Mouse (Mus musculus): ENCODE data around the gene Lrrc66. TPM values are rescaled to one million over a fixed set of nuclear protein-coding genes. Genes with fewer than 3 reads are reported as not detected.
A peak's percentile ranks its signal among the peaks of the same experiment; 100 is the strongest.

Lrrc66 gene
- 0.25 and 0.46 TPM in 2 replicates for polyA plus RNA-seq (2014; fragmentation: Nextera tagmentation; extraction: Ambion mirVana)

DNA sequence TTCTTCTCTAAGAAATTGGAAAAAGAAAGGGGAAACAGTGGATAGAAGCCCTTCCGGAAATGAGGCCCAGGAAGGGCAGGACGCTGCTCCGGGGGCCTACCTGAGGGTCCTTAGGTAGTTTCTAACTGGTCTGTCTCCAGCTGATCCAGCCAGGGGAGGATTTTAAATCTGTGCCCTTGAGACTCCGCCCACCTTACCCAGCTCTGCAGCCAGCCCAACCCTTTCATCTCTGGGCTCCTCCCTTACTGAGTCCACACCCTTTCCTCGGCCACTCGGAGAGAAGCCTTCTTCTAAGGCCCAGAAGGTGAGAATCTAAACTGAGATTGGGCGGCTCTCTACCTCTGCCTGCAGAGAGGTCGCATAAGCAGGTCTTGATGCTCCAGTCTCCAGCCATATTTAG is at the start of gene Lrrc66:
TSS of gene Lrrc66 (minus strand) at position 236 of the 400 bp plus-strand sequence.
- Histone ChIP-seq H3K9ac (replicated peaks; ENCODE audit: low read length) (no peak within 1 kb of the TSS), H3K9me3 (replicated peaks; ENCODE audit: control insufficient read depth, low read length) (no peaks in the 10 kb centered on the region), H3K36me3 (replicated peaks; ENCODE audit: control insufficient read depth, insufficient read depth, low read depth, low read length) (no peaks in the 10 kb centered on the region; the same call in 1 of the 2 replicates), H3K4me1 (ENCODE audit: control insufficient read depth, insufficient read depth, low read length) (no peaks in the 10 kb centered on the region), H3K4me2 (ENCODE audit: low read depth, low read length) (no peak within 1 kb of the TSS), H3K27me3 (ENCODE audit: control insufficient read depth, insufficient read depth, low read length) (no peaks in the 10 kb centered on the region), H3K4me3 (ENCODE audit: low read depth, low read length) (no peak within 1 kb of the TSS), H3K27ac (replicated peaks; ENCODE audit: low read depth, low read length) (no peak within 1 kb of the TSS)
- WGBS = 84% methylated on average over 8 of the region's 8 CpGs
- no peak for ATAC-seq (replicated peaks; ENCODE audit: insufficient number of reproducible peaks, low FRiP score, low TSS enrichment, low read depth)
- DNase-seq (ENCODE audit: low spot score) = no peak

DNA sequence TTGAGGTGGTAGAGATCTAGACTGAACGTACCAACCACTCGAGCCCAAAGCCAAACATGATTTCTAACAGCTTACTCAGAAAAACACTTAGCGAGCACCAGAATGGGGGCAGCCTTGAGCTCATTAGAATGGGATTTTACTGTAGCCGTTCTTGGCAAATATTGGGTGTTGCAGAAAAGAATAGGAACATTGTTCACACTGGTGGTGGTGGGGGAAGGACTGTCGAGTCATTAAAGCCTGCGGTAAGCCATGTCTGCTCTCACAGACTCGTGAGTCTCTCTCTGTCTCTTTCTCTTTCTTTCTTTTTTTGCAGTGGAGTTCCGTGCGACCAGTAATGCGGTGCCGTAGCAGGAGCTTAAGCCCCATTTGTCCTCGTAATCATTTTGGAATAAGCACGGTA is 44.3 kb upstream of the Lrrc66 start:
- WGBS = 55% methylated on average over 13 of the region's 13 CpGs

DNA sequence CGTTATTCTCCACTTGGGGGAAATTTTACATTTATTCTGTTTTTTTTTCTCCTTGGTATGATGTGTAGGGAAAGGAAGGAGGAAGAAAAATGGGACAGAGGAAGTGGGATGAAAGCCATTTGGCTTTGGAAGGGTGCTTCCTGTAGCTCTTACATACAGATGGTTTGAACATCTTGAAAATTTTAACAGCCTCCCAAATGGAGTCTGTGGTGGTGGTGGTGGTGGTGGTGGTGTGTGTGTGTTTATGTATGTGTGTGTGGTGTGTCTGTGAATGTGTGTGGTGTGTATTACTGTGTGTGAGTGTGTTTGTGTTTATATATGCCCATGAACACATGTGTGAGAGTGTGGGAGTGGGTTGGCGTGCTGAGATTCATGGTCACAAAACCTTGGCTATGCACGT is 43.3 kb upstream of the Lrrc66 start:
- no peak overlapping the region for H3K9ac ChIP-seq (replicated peaks; ENCODE audit: low read length)
- no peaks in the 10 kb centered on the region for H3K4me1 ChIP-seq (ENCODE audit: control insufficient read depth, insufficient read depth, low read length)
- DNase-seq (ENCODE audit: low spot score) (no peak), ATAC-seq (replicated peaks; ENCODE audit: insufficient number of reproducible peaks, low FRiP score, low TSS enrichment, low read depth) (no peak)
- H3K4me3 ChIP-seq (ENCODE audit: low read depth, low read length) = no peak overlapping the region
- no peak overlapping the region for H3K4me2 ChIP-seq (ENCODE audit: low read depth, low read length)
- no peak overlapping the region for H3K27ac ChIP-seq (replicated peaks; ENCODE audit: low read depth, low read length)
- H3K9me3 ChIP-seq (replicated peaks; ENCODE audit: control insufficient read depth, low read length) = no peaks in the 10 kb centered on the region
- no peaks in the 10 kb centered on the region for H3K27me3 ChIP-seq (ENCODE audit: control insufficient read depth, insufficient read depth, low read length)
- H3K36me3 ChIP-seq (replicated peaks; ENCODE audit: control insufficient read depth, insufficient read depth, low read depth, low read length) = no peaks in the 10 kb centered on the region
- WGBS = 89% methylated on average over 3 of the region's 3 CpGs

More for the DNA sequence above, 44.3 kb upstream of the Lrrc66 start:
- Histone ChIP-seq H3K9ac (replicated peaks; ENCODE audit: low read length) (no peak overlapping the region), H3K4me3 (ENCODE audit: low read depth, low read length) (no peak overlapping the region), H3K9me3 (replicated peaks; ENCODE audit: control insufficient read depth, low read length) (no peaks in the 10 kb centered on the region), H3K4me2 (ENCODE audit: low read depth, low read length) (no peak overlapping the region), H3K27ac (replicated peaks; ENCODE audit: low read depth, low read length) (no peak overlapping the region), H3K4me1 (ENCODE audit: control insufficient read depth, insufficient read depth, low read length) (no peaks in the 10 kb centered on the region), H3K36me3 (replicated peaks; ENCODE audit: control insufficient read depth, insufficient read depth, low read depth, low read length) (no peaks in the 10 kb centered on the region), H3K27me3 (ENCODE audit: control insufficient read depth, insufficient read depth, low read length) (no peaks in the 10 kb centered on the region)
- no peak for ATAC-seq (replicated peaks; ENCODE audit: insufficient number of reproducible peaks, low FRiP score, low TSS enrichment, low read depth)
- DNase-seq (ENCODE audit: low spot score) = no peak

DNA sequence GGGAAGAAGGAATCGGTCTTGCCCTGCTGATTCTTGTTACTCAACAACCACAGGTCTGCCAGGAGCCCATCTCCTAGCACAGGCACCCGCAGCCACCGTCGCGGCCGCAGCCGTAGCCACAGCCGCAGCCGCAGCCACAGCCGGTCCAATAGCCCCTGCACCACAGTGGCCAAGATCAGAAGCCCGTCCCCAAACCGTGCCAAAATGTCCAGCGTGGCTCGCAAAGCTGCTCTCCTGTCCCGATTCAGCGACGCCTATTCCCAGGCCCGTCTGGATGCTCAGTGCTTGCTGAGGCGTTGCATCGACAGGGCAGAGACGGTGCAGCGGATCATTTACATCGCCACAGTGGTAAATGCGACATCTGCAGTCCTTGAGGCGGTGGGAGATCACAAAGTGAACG is 37.1 kb upstream of the Lrrc66 start:
- Histone ChIP-seq H3K9ac (replicated peaks; ENCODE audit: low read length) (no peak overlapping the region), H3K27me3 (ENCODE audit: control insufficient read depth, insufficient read depth, low read length) (peaks cover 3% of the 10 kb centered on the region; the same call in 1 of the 2 replicates), H3K9me3 (replicated peaks; ENCODE audit: control insufficient read depth, low read length) (no peaks in the 10 kb centered on the region), H3K4me2 (ENCODE audit: low read depth, low read length) (no peak overlapping the region), H3K36me3 (replicated peaks; ENCODE audit: control insufficient read depth, insufficient read depth, low read depth, low read length) (no peaks in the 10 kb centered on the region), H3K4me1 (ENCODE audit: control insufficient read depth, insufficient read depth, low read length) (no peaks in the 10 kb centered on the region), H3K27ac (replicated peaks; ENCODE audit: low read depth, low read length) (no peak overlapping the region), H3K4me3 (ENCODE audit: low read depth, low read length) (no peak overlapping the region)
- ATAC-seq (replicated peaks; ENCODE audit: insufficient number of reproducible peaks, low FRiP score, low TSS enrichment, low read depth) (no peak), DNase-seq (ENCODE audit: low spot score) (no peak)
- 50% methylated on average over 26 of the region's 26 CpGs for WGBS

DNA sequence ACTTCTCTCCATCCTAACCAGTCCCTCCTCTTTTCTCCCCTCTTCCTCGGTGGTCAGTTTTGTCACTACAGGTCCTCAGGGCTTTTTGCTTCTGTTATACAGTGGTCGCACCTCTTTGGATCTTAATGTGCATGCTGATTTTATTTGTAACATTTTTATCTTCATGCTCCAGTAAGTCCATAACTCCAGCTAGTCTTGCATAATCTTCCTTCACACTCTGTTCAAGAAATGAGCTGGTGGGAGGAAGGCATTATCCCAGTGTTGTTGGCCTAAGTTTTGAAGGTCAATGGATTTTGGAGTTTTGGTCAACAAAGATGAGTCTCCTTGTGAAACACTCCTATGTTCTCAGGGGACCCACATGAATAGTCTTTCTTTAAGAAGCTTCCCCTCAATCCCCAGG is 35.6 kb upstream of the Lrrc66 start:
- ATAC-seq (replicated peaks; ENCODE audit: insufficient number of reproducible peaks, low FRiP score, low TSS enrichment, low read depth) = no peak
- no peak for DNase-seq (ENCODE audit: low spot score)
- H3K9ac ChIP-seq (replicated peaks; ENCODE audit: low read length) = no peak overlapping the region
- no peaks in the 10 kb centered on the region for H3K4me1 ChIP-seq (ENCODE audit: control insufficient read depth, insufficient read depth, low read length)
- no peaks in the 10 kb centered on the region for H3K36me3 ChIP-seq (replicated peaks; ENCODE audit: control insufficient read depth, insufficient read depth, low read depth, low read length)
- H3K4me2 ChIP-seq (ENCODE audit: low read depth, low read length) = no peak overlapping the region
- H3K4me3 ChIP-seq (ENCODE audit: low read depth, low read length) = no peak overlapping the region
- 87% methylated on average over 2 of the region's 2 CpGs for WGBS
- no peaks in the 10 kb centered on the region for H3K9me3 ChIP-seq (replicated peaks; ENCODE audit: control insufficient read depth, low read length)
- no peak overlapping the region for H3K27ac ChIP-seq (replicated peaks; ENCODE audit: low read depth, low read length)
- peaks cover 3% of the 10 kb centered on the region; the same call in 1 of the 2 replicates for H3K27me3 ChIP-seq (ENCODE audit: control insufficient read depth, insufficient read depth, low read length)

DNA sequence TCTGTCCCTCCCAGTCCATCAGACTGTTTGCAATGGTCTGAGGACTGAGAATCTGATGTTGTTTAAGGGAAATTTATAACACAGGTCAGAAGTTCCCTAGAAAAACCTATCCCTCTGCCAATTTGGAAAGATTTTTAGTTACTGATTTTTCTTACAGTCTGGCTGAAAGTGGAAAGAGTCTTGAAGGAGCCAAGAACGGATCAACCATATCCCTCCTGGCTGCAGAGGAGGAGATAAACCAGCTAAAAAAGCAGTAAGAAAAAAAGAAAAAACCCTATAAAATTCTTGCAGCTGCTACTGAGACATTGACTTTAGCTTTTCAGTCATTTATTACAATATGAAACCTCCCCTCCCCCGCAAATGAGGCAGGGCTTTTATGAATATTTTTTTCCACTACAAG is 34.4 kb upstream of the Lrrc66 start:
- no peak overlapping the region for H3K4me3 ChIP-seq (ENCODE audit: low read depth, low read length)
- H3K27ac ChIP-seq (replicated peaks; ENCODE audit: low read depth, low read length) = no peak overlapping the region
- no peaks in the 10 kb centered on the region for H3K9me3 ChIP-seq (replicated peaks; ENCODE audit: control insufficient read depth, low read length)
- H3K36me3 ChIP-seq (replicated peaks; ENCODE audit: control insufficient read depth, insufficient read depth, low read depth, low read length) = no peaks in the 10 kb centered on the region
- DNase-seq (ENCODE audit: low spot score) (no peak), ATAC-seq (replicated peaks; ENCODE audit: insufficient number of reproducible peaks, low FRiP score, low TSS enrichment, low read depth) (no peak)
- H3K27me3 ChIP-seq (ENCODE audit: control insufficient read depth, insufficient read depth, low read length) = peaks cover 3% of the 10 kb centered on the region; the same call in 1 of the 2 replicates
- no peaks in the 10 kb centered on the region for H3K4me1 ChIP-seq (ENCODE audit: control insufficient read depth, insufficient read depth, low read length)
- no peak overlapping the region for H3K9ac ChIP-seq (replicated peaks; ENCODE audit: low read length)
- WGBS = 93% methylated on average over 2 of the region's 2 CpGs
- H3K4me2 ChIP-seq (ENCODE audit: low read depth, low read length) = no peak overlapping the region

DNA sequence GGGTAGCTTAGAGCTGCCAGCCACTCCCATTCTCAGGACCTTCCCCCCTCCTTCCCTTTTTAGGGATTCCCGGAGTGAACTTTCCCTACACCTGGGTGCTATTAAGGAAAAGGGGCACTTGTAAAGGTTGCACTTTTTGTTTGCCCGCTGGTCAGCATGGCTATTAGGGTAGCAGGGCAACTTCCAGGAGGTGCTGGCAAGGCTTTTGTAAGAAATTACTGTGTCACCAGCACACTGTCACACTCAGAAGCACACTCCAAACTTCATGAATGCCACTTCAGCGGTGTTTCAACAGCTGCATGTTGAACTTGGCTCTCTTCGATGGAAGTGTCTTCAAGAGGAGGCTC is 19.5 kb upstream of the Lrrc66 start:
- no peak overlapping the region; the same call in 1 of the 2 replicates for H3K9ac ChIP-seq (replicated peaks; ENCODE audit: low read length)
- peaks cover 7% of the 10 kb centered on the region for H3K4me1 ChIP-seq (ENCODE audit: control insufficient read depth, insufficient read depth, low read length)
- H3K4me3 ChIP-seq (ENCODE audit: low read depth, low read length) = peak overlapping the region; percentile 48
- no peak for ATAC-seq (replicated peaks; ENCODE audit: insufficient number of reproducible peaks, low FRiP score, low TSS enrichment, low read depth)
- no peak overlapping the region for H3K27ac ChIP-seq (replicated peaks; ENCODE audit: low read depth, low read length)
- WGBS = 0% methylated on average over 4 of the region's 4 CpGs
- DNase-seq (ENCODE audit: low spot score) = peak; percentile 46
- H3K9me3 ChIP-seq (replicated peaks; ENCODE audit: control insufficient read depth, low read length) = no peaks in the 10 kb centered on the region
- H3K36me3 ChIP-seq (replicated peaks; ENCODE audit: control insufficient read depth, insufficient read depth, low read depth, low read length) = no peaks in the 10 kb centered on the region
- H3K27me3 ChIP-seq (ENCODE audit: control insufficient read depth, insufficient read depth, low read length) = peaks cover 43% of the 10 kb centered on the region
- H3K4me2 ChIP-seq (ENCODE audit: low read depth, low read length) = peak overlapping the region; percentile 94

DNA sequence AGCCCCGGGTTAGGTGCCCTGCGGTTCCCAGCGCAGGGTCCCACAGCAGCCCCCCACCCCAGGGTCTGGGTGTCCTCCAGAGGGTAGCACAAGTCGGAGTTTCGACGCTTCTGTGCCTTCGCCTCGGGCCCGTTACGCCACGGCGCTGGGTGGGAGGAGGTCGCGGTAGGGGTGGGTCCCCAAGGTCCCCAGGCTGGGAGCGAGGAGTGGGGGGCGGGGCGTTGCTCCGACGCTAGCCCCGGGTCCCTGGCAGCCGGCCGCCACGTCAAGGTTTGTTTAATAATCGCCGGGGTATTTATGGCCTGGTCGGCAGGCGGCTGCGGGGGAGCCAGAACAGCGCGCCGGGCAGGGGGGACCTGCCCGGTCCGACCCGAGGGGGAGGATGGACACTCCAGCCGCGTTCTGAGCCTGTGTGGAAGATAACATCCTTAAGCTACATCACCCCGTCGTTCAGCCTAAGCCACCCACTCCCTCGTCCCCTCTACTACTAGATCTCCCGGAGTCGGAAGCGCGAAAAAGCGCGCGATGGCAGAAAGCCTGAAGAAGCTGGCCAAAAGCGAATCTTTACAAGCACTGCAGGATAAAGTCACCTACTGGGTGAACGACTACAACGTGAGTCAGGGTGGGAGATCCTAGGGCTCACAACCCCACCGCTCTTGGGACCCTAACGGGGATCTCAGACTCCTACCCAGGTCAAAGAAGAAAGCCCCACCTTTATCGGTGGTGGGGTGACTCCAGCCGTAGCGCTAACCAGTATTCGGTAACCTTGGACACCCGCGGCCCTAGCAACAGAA is 18.9 kb upstream of the Lrrc66 start, which contains the start of gene Spata18:
TSS of gene Spata18 (plus strand) at position 319 of the 794 bp plus-strand sequence.
- DNase-seq (ENCODE audit: low spot score) (peak; percentile 47), ATAC-seq (replicated peaks; ENCODE audit: insufficient number of reproducible peaks, low FRiP score, low TSS enrichment, low read depth) (no peak; the same call in 1 of the 2 replicates)
- Histone ChIP-seq H3K9me3 (replicated peaks; ENCODE audit: control insufficient read depth, low read length) (no peaks in the 10 kb centered on the region), H3K27me3 (ENCODE audit: control insufficient read depth, insufficient read depth, low read length) (peaks cover 43% of the 10 kb centered on the region), H3K36me3 (replicated peaks; ENCODE audit: control insufficient read depth, insufficient read depth, low read depth, low read length) (no peaks in the 10 kb centered on the region), H3K9ac (replicated peaks; ENCODE audit: low read length) (peak within 1 kb of the TSS; percentile 43; the same call in 1 of the 2 replicates), H3K4me3 (ENCODE audit: low read depth, low read length) (peak within 1 kb of the TSS; percentile 48), H3K4me1 (ENCODE audit: control insufficient read depth, insufficient read depth, low read length) (peaks cover 7% of the 10 kb centered on the region), H3K27ac (replicated peaks; ENCODE audit: low read depth, low read length) (no peak within 1 kb of the TSS), H3K4me2 (ENCODE audit: low read depth, low read length) (peak within 1 kb of the TSS; percentile 94)
- WGBS = 0% methylated on average over 57 of the region's 57 CpGs
